Mouse (Mus musculus): ENCODE results near the gene Tmem151b.

- TF ChIP-seq POLR2A (IDR thresholded peaks at IDR 0.05; ENCODE audit: control insufficient read depth, low read depth, low read length) (no peak), CTCF (IDR thresholded peaks at IDR 0.05; ENCODE audit: control insufficient read depth, insufficient read depth, insufficient replicate concordance, low read depth, low read length) (no peak)
Measured at GRCm38 (mm10) chr17:45557998-45558862, 8.8 kb upstream of the Tmem151b start.
